Mouse (Mus musculus) embryonic facial prominence, embryonic 15.5 days (tissue): ENCODE data around the gene Hira. TPM values are rescaled to one million over a fixed set of nuclear protein-coding genes. Genes with fewer than 3 reads are reported as not detected.
"Not testable (repeated sequence)": the region's sequence is repeated elsewhere in the genome, so short reads cannot be mapped to it uniquely, and the experiment has no call there.

Experiments used
- ATAC-seq: fragments of 200-750 bp; cut with Nextera tagmentation; 2 replicates; pipeline ENCODE4 v1.8.0; 2017; ENCODE audit warnings: low read depth, moderate TSS enrichment; ENCODE audit not compliant: insufficient number of reproducible peaks, low FRiP score, low TSS enrichment
- H3K27ac ChIP-seq: fragments of 300-500 bp; sonication (generic); replicated peaks from 2 replicates; pipeline ENCODE4 v1.5.1; 2015; ENCODE audit warnings: mild to moderate bottlenecking, inconsistent platforms
- H3K27me3 ChIP-seq: fragments of 300-500 bp; sonication (generic); 2 replicates; pipeline ENCODE4 v1.6.1; 2015; ENCODE audit warnings: inconsistent platforms
- H3K36me3 ChIP-seq: fragments of 300-500 bp; sonication (generic); 2 replicates; pipeline ENCODE4 v1.6.1; 2015; ENCODE audit warnings: mild to moderate bottlenecking, inconsistent platforms
- H3K4me1 ChIP-seq: fragments of 300-500 bp; sonication (generic); 2 replicates; pipeline ENCODE4 v1.6.1; 2015; ENCODE audit warnings: inconsistent platforms
- H3K4me2 ChIP-seq: fragments of 300-500 bp; sonication (generic); replicated peaks from 2 replicates; pipeline ENCODE4 v1.6.1; 2015; ENCODE audit warnings: mild to moderate bottlenecking, inconsistent platforms
- H3K4me3 ChIP-seq: fragments of 300-500 bp; sonication (generic); replicated peaks from 2 replicates; pipeline ENCODE4 v1.5.1; 2015; ENCODE audit warnings: mild to moderate bottlenecking, inconsistent platforms
- H3K9ac ChIP-seq: fragments of 300-500 bp; sonication (generic); 2 replicates; pipeline ENCODE4 v1.6.1; 2015; ENCODE audit warnings: inconsistent platforms
- H3K9me3 ChIP-seq: fragments of 300-500 bp; sonication (generic); replicated peaks from 2 replicates; pipeline ENCODE4 v1.6.1; 2016; ENCODE audit warnings: inconsistent platforms
- WGBS: fragments of 180-500 bp; shearing (Covaris S2); methylation state at CpG from one replicate; pipeline ENCODE4 v1.1.7; 2015; 5-methylcytosine and 5-hydroxymethylcytosine counted together
- polyA plus RNA-seq: library from polyadenylated mRNA; unstranded; fragments of >200 nt; fragmentation: Nextera tagmentation; extraction: Ambion mirVana; gene quantifications from 2 replicates; pipeline ENCODE4 v1.2.1, GENCODE M21; 2015

Hira gene
- polyA plus RNA-seq, 1 experiment from 2014 or later, result 12.4 TPM

DNA sequence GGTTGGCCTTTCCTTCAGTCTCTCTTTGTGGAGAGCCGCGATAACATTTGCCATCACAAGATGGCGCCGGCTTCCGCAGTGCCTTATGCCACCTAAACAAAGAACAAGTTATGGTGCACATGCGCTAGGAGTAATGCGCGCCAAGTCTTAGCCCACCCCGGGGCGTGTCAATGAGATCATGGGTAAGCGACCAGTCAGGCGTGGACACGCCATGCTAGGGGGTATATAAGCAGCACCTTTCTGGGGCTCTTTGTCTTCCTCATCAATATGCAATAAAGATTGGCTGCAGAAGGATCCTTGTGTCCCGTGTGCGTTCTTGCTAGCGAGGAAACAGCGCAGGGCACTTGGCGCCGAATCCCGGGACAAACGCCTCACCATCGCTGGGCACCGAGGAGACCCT is 98.8 kb downstream of the Hira start:
- H3K36me3 ChIP-seq, result peaks cover 13% of the 10 kb centered on the region; the same call in 1 of the 2 replicates
- not testable (repeated sequence) for H3K27me3 ChIP-seq, ATAC-seq, H3K27ac ChIP-seq, H3K9me3 ChIP-seq, H3K4me1 ChIP-seq, H3K4me3 ChIP-seq, H3K9ac ChIP-seq, H3K4me2 ChIP-seq
- 82% methylated on average over 23 of the region's 23 CpGs for WGBS

GRCm38 (mm10) chr16:18976315-18976714 is 99.5 kb downstream of the Hira start:
- Histone ChIP-seq H3K4me3 (no peak overlapping the region; the same call in 1 of the 2 replicates), H3K9me3 (no peaks in the 10 kb centered on the region), H3K27me3 (no peaks in the 10 kb centered on the region), H3K4me2 (no peak overlapping the region), H3K4me1 (no peaks in the 10 kb centered on the region), H3K27ac (no peak overlapping the region), H3K9ac (no peak overlapping the region), H3K36me3 (peaks cover 7% of the 10 kb centered on the region; the same call in 1 of the 2 replicates)
- 80% methylated on average over 23 of the region's 23 CpGs for WGBS
- ATAC-seq, result peak; percentile 39; the same call in 1 of the 2 replicates

DNA sequence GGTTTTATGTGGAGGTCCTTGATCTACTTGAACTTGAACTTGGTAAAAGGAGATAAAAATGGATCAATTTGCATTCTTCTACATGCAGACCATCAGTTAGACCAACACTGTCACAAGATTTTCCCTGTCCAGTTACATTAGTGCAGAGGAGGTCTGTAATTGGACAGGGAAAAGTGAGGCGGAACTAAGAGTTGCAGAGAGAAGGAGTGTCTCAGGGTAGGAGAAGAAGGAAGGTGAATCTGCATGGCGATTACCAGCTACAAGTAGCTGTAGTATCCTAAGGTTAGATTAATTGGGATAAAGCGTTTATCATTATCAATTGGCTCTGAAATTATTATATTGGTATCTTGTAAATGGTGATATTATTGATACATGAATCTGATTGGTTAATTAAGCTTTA is 109.5 kb downstream of the Hira start:
- ATAC-seq, result no peak
- Histone ChIP-seq H3K27ac (no peak overlapping the region), H3K36me3 (no peaks in the 10 kb centered on the region), H3K9me3 (0 out of 2 replicates have a peak, but pooled peaks cover 4% of the 10 kb centered on the region), H3K4me3 (no peak overlapping the region), H3K9ac (no peak overlapping the region), H3K27me3 (no peaks in the 10 kb centered on the region), H3K4me1 (no peaks in the 10 kb centered on the region), H3K4me2 (no peak overlapping the region)
- 90% methylated on average over 3 of the region's 3 CpGs for WGBS

DNA sequence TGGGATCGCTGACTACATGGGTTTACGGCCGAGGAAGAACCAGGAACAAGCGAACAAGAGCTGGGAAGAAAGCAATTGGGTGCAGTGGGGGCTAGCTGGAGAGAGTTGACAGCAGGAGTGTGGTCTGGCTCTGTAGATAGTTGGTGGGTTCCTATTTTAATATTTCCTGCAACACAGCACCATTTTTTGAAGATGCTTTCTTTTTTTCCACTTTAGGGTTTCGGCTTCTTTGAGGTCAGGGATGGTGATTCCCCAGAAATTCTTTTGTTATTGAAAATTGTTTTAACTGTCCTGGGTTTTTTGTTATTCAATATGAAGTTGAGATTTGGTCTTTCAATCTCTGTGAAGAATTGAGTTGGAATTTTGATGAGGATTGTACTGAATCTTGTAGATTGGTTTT is 110.0 kb downstream of the Hira start:
- H3K9me3 ChIP-seq, result 0 out of 2 replicates have a peak, but pooled peaks cover 4% of the 10 kb centered on the region
- no peak overlapping the region for H3K9ac ChIP-seq
- 90% methylated on average over 5 of the region's 5 CpGs for WGBS
- H3K27me3 ChIP-seq, result no peaks in the 10 kb centered on the region
- H3K4me3 ChIP-seq, result no peak overlapping the region
- no peak overlapping the region for H3K4me2 ChIP-seq
- H3K36me3 ChIP-seq, result no peaks in the 10 kb centered on the region
- ATAC-seq, result no peak
- no peaks in the 10 kb centered on the region for H3K4me1 ChIP-seq
- no peak overlapping the region for H3K27ac ChIP-seq

- whole genome bisulfite sequencing, result 46% methylated on average over 2 of the region's 2 CpGs
- H3K9ac ChIP-seq, H3K4me1 ChIP-seq: not testable (repeated sequence)
Observed at GRCm38 (mm10) chr16:19002610-19003389, 126.0 kb downstream of the Hira start.

GRCm38 (mm10) chr16:19003757-19004156 is 126.9 kb downstream of the Hira start:
- Histone ChIP-seq H3K4me3 (no peak overlapping the region), H3K27ac (no peak overlapping the region), H3K9ac (no peak overlapping the region), H3K36me3 (no peaks in the 10 kb centered on the region), H3K4me2 (no peak overlapping the region), H3K27me3 (no peaks in the 10 kb centered on the region), H3K4me1 (no peaks in the 10 kb centered on the region), H3K9me3 (no peaks in the 10 kb centered on the region)
- 85% methylated on average over 1 of the region's 1 CpGs for WGBS
- ATAC-seq, result no peak

More at GRCm38 (mm10) chr16:19002610-19003389, 126.0 kb downstream of the Hira start:
- not testable (repeated sequence) for H3K27me3 ChIP-seq, H3K9me3 ChIP-seq, ATAC-seq, H3K36me3 ChIP-seq, H3K4me2 ChIP-seq, H3K4me3 ChIP-seq, H3K27ac ChIP-seq

DNA sequence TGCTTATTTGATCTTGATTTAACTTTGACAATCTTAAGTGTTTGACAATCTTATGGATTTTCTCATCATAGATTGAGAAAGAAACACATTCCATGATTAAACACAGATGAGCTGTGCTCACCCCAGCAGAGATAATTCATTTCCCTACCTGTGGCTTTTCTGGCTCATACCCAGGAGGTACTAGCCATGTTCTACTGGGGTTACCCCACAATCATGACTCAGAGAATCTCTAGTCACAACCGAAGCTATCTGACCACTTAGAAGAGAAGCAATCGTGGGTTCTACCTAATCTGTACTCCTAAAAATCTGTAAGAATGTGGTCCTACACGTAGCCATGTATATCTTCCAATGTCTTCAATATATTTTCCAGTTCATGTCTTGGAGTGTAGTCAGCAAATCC is 128.5 kb downstream of the Hira start:
- Histone ChIP-seq H3K27me3 (no peaks in the 10 kb centered on the region), H3K4me1 (no peaks in the 10 kb centered on the region), H3K9ac (no peak overlapping the region), H3K27ac (no peak overlapping the region), H3K4me2 (no peak overlapping the region), H3K36me3 (no peaks in the 10 kb centered on the region), H3K9me3 (no peaks in the 10 kb centered on the region), H3K4me3 (no peak overlapping the region)
- WGBS, result 71% methylated on average over 3 of the region's 3 CpGs
- no peak for ATAC-seq

- Histone ChIP-seq H3K4me2 (no peak overlapping the region), H3K27ac (no peak overlapping the region), H3K9me3 (no peaks in the 10 kb centered on the region), H3K27me3 (no peaks in the 10 kb centered on the region), H3K4me1 (no peaks in the 10 kb centered on the region), H3K4me3 (no peak overlapping the region), H3K9ac (no peak overlapping the region), H3K36me3 (no peaks in the 10 kb centered on the region)
- WGBS, result 68% methylated on average over 1 of the region's 1 CpGs
- ATAC-seq, result no peak
Observed at GRCm38 (mm10) chr16:19006715-19007114, 129.9 kb downstream of the Hira start.

DNA sequence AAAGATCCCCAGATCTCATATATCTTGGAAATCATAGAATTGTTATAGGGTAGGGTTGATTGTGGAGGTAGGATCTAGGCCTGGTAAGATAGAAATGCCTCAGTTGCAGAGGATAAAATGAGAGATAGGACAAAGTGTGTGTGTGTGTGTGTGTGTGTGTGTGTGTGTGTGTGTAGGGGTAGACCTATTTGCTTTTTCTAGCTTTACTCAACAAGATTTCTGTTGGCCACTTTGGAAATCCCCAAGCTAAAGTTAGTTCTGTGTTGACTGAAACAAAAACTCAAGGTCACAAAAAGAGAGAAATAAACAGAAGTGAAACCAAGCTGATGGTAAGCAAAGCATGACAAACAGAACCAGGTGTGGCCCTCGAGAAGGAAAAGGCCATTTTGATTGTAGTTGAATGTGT is 130.4 kb downstream of the Hira start:
- not testable (repeated sequence) for H3K4me3 ChIP-seq, H3K9ac ChIP-seq, H3K9me3 ChIP-seq, ATAC-seq, H3K4me1 ChIP-seq, H3K27me3 ChIP-seq, H3K4me2 ChIP-seq, H3K36me3 ChIP-seq, H3K27ac ChIP-seq
- WGBS, result 50% methylated on average over 1 of the region's 1 CpGs

DNA sequence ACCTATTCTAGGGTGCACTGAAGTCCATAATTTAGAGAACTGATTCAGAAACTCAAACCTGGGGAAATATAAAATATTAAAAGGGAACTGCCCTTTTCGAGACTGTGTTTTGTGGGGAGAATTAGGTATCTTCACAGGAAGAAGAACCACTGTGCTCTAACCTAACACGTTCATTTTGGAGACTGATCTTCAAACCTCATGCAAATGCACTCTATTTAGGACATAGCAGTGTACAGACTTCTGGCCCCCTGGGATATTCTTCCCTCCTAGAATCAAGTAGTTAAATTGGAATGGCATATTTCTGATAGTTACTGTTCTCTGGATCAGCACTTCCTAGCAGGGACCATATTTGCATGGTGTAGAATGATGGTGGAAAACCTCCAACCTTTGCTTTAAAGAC is 133.9 kb downstream of the Hira start:
- Histone ChIP-seq H3K4me2 (no peak overlapping the region), H3K9ac (no peak overlapping the region), H3K27me3 (no peaks in the 10 kb centered on the region), H3K4me1 (no peaks in the 10 kb centered on the region), H3K4me3 (no peak overlapping the region), H3K36me3 (no peaks in the 10 kb centered on the region), H3K27ac (no peak overlapping the region), H3K9me3 (no peaks in the 10 kb centered on the region)
- ATAC-seq, result no peak
- WGBS, result 74% methylated on average over 2 of the region's 2 CpGs

GRCm38 (mm10) chr16:19013550-19013949 is 136.7 kb downstream of the Hira start:
- no peaks in the 10 kb centered on the region for H3K4me1 ChIP-seq
- WGBS, result 63% methylated on average over 1 of the region's 1 CpGs
- H3K36me3 ChIP-seq, result no peaks in the 10 kb centered on the region
- H3K9ac ChIP-seq, result no peak overlapping the region
- H3K9me3 ChIP-seq, result no peaks in the 10 kb centered on the region
- no peak overlapping the region for H3K27ac ChIP-seq
- no peaks in the 10 kb centered on the region for H3K27me3 ChIP-seq
- no peak overlapping the region for H3K4me2 ChIP-seq
- ATAC-seq, result no peak
- no peak overlapping the region for H3K4me3 ChIP-seq

DNA sequence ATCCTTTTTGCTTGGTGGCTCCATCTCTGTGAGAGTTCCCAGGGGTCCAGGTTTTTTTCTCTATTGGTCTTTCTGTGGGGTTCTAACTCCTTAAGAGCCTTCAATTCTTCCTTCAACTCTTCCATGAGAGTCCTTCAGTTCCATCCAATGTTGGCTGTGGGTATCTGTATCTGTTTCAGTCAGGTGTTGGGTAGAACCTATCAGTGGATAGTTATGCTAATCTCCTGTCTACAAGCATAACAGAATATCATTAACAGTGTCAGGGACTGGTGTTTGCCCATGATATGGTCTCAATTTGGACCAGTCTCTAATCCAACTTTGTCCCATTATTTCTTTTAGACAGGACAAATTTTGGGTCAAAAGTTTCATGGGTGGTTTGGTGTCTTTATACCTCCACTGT is 137.8 kb downstream of the Hira start:
- H3K9me3 ChIP-seq, result no peaks in the 10 kb centered on the region
- no peak overlapping the region for H3K4me3 ChIP-seq
- no peaks in the 10 kb centered on the region for H3K27me3 ChIP-seq
- H3K4me2 ChIP-seq, result no peak overlapping the region
- no peak overlapping the region for H3K9ac ChIP-seq
- no peak overlapping the region for H3K27ac ChIP-seq
- H3K4me1 ChIP-seq, result no peaks in the 10 kb centered on the region
- ATAC-seq, result no peak
- no peaks in the 10 kb centered on the region for H3K36me3 ChIP-seq
